Mouse (Mus musculus): ENCODE data around the gene Fgfrl1.

Gene Fgfrl1

GRCm38 (mm10) chr5:108668387-108668932 is 23.7 kb upstream of the Fgfrl1 start:
- DNase-seq, result no peak

- DNase-seq, result peak; percentile 86
Observed at GRCm38 (mm10) chr5:108668977-108669936, 22.9 kb upstream of the Fgfrl1 start, which contains the start of gene Dgkq. Gene Dgkq (minus strand): TSS chr5:108669672.

DNA sequence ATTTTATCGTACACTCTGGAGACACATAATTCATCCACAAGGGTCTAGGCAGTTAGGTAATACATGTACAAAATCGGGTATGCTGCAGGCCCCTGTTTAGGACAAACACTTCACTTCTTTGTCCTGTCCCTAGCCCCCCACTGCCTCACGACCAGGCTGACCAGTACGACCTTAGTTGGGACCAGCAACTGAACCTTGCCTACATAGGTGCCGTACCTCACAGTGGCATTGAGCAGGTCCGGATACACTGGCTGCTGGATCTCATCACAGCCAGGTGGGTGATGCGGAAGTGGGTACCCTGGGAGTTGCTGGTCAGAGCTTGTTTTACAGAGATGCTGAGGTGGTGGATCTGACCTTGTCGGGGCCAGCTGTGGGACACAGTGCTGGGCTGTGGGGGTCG is 22.2 kb upstream of the Fgfrl1 start:
- no peak for DNase-seq

DNA sequence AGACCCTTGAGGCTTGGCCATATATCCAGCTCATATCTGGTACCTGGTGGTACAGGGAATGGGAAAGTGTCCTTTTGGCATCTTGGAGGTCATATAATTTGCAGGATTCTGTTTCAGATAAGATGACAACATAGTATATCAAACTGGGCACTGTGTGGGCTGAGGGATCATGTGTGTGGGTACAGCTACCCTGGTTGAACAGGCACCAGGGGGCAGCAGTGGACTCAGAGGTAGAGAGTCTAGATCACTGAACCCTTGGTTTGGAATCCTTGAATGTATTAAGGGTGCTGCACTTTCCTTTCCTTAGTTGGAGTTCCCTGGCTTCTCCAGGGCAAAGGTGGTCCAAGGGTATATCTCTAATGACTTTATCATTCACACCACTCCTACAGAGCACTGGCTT is 21.4 kb upstream of the Fgfrl1 start:
- DNase-seq, result peak; percentile 61

DNA sequence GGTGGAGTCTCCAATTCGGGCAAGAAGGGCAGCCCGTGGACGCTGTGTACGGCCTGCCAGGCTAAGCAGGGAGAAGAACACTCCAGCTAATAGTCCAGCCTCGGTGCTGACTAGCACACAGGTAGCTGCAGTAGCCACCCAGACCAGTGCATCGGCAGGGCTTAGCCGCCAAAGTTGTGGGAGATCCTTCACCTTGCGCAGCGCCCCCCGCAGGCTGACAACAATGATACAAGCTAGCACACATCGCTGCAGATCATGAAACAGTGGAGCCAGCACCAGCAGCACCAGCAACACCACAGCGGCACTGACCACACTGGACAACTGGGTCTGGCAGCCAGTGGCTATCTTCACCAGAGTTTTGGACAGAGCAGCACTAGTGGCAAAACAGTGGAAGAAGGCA is 20.4 kb upstream of the Fgfrl1 start:
- no peak for DNase-seq

DNA sequence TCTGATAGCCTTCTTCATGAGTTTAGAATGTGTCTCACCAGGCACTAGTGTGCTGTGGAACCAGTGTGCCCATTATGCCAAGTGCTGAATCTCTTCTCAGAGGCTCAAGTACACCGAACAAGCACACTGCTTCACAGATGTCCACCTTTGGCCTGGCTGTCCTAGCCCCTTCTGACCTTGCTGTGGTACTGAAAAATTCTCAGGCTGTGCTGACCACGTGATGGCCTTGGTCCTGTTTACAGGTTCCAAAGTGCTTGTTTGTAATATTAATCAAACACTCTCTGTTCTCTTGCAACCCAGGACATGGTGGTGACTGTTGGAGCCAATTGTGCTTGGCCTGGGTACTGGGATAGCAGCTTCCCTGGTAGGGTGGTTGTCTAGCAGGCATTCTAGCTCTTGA is 17.6 kb upstream of the Fgfrl1 start:
- no peak for DNase-seq

GRCm38 (mm10) chr5:108675251-108675816 is 16.8 kb upstream of the Fgfrl1 start, which contains the start of gene Slc26a1:
Gene Slc26a1 (minus strand): TSS chr5:108675569.
- DNase-seq, result no peak

- DNase-seq, result no peak
Observed at GRCm38 (mm10) chr5:108676772-108677498, 15.2 kb upstream of the Fgfrl1 start.

- DNase-seq, result no peak
Observed at GRCm38 (mm10) chr5:108677605-108678295, 14.4 kb upstream of the Fgfrl1 start.

GRCm38 (mm10) chr5:108678296-108678854 is 13.8 kb upstream of the Fgfrl1 start:
- no peak for DNase-seq

DNA sequence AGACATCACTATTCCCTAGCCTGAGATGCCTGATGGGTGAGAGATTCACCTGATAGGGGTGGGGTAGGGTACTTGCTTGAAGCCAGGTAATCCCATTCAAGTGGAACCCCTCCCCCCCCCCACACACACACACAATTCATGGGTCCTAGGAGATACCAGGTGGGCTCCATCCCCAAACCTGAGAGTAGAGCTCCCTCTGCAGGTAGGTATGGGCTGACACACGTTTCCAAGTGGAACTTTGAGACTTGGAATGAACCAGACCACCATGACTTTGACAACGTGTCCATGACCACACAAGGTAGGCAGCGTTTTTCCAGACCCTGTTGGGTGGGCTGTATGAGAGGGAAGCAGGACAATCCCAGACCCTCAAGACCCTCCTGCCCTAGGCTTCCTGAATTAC is 12.3 kb upstream of the Fgfrl1 start:
- no peak for DNase-seq

GRCm38 (mm10) chr5:108680871-108681270 is 11.3 kb upstream of the Fgfrl1 start:
- no peak for DNase-seq

DNA sequence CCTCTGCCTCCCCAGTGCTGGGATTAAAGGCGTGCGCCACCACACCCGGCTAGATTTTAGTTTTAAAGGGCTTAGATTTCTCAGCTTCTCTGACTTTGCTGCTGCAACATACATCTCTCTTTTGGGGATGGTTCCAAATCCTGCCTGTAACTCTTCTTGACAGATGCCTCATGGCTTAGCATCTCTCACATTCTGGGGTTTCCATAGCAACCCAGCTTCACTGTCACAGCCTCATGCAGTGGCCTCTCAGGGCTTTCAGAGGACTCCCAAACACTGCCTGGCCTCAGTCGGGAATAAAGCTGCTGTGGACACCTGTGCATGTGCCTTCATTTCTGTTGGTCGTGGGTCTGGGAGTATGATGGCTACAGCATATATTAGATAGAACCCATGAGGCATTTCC is 3.1 kb upstream of the Fgfrl1 start:
- no peak for DNase-seq

- DNase-seq, result peak; percentile 14
Observed at GRCm38 (mm10) chr5:108691152-108691551, 1.0 kb upstream of the Fgfrl1 start.

- DNase-seq, result peak; percentile 87
Observed at GRCm38 (mm10) chr5:108693872-108694288, 1.7 kb downstream of the Fgfrl1 start.

DNA sequence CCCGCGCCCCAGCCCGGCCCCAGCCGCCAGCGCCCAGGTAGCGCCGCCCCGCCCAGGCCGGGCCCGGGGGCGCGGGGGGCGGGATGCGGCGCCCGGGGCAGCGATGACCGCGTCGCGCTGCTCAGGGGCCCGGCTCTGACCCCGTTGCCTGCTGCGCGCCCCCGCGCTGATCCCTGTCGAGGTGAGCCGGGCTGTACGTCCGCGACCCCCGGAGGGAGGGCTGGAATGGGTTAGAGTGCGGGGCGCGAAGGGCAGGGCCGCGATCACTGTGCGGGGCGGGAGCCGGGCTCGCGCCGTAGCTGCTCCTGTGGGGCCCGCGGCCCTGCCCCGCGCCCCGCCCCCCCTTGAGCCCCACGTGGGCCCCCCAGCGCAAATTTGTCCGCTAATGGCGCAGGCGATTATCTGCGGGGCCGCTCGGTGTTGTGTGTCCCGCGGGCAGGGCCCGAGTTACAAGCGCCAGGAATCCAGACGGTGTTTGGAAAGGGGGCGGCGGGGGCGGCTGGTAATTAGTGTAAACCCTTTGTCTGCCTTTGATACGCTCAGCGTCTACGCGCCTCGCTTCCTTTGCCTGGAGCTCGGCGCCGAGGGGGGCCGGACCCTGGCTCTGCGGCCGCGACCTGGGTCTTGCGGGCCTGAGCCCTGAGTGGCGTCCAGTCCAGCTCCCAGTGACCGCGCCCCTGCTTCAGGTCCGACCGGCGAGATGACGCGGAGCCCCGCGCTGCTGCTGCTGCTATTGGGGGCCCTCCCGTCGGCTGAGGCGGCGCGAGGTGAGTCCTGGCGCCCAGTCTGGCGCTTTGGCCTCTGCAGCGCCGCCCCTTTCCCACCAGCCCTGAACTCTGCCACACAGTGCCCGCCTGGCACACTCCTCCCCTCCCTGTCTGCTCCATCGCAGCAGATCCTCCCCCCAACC is 2.4 kb downstream of the Fgfrl1 start:
- DNase-seq, result peak; percentile 22

DNA sequence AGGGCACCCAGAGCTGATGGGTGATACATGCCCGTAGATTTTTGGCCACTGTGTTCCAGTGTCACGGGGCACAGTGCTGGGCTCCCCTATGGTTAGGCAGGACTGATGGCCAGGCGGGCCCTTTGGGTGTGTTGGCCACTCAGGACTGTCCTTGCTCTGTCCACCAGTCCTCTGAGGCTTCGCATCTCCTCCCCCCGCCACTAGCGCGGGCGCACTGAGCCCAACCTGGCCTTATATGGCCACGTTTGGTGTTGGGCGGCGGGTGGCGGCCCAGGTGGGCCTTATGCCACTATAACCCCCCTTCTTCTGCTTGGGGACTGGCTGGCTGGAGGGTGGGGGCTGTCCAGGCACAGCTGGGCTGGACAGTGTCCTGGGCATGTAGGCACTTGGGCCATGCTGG is 3.7 kb downstream of the Fgfrl1 start:
- no peak for DNase-seq

- no peak for DNase-seq
Observed at GRCm38 (mm10) chr5:108696542-108696941, 4.4 kb downstream of the Fgfrl1 start.

DNA sequence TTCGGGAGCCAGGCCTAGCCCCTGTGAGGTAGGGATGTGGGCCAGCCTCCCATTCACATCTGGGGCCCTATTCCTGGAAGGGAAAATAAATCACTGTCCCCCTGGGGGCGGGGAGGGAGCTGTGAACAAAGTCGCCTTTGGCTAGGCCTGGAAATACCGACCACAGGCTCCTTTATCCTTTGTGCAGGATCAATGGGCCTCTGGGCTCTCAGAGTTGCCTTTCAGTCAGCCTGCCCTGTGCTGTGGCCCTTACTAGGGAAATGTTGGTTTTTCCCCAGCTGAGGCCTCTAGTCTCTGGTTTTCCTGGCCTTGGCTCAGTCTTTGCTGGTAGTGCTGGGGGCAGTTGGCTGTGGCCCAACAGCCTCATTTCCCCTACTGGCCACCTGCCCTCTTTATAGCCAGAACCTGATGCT is 5.2 kb downstream of the Fgfrl1 start:
- no peak for DNase-seq

- no peak for DNase-seq
Observed at GRCm38 (mm10) chr5:108700346-108700745, 8.2 kb downstream of the Fgfrl1 start.
